Mouse (Mus musculus) heart, adult 2 months (tissue): Measurements from ENCODE around the gene Sema3c.

Experiments
- CTCF ChIP-seq: fragments of 200-600 bp; IDR thresholded peaks from 2 replicates; pipeline ENCODE4 v1.8.1; 2022; ENCODE audit warnings: antibody characterized with exemption, mild to moderate bottlenecking, moderate library complexity
- EP300 ChIP-seq: fragments of 200-500 bp; IDR thresholded peaks from 2 replicates; pipeline ENCODE4 v1.6.1; 2011; ENCODE audit warnings: low read depth, low read length, control low read depth; ENCODE audit not compliant: insufficient read depth
- POLR2A ChIP-seq: fragments of 200-500 bp; IDR thresholded peaks from 2 replicates; pipeline ENCODE4 v1.6.1; 2011; ENCODE audit warnings: mild to moderate bottlenecking, low read depth, low read length, control low read depth; ENCODE audit not compliant: insufficient read depth

GRCm38 (mm10) chr5:17628606-17629005 lies 54.5 kb downstream of the Sema3c start:
- TF ChIP-seq POLR2A: no peak
- no peak for TF ChIP-seq CTCF
- TF ChIP-seq EP300: no peak
